Mouse (Mus musculus) spleen, postnatal 36 days (tissue): Measurements from ENCODE around the gene Ccdc116.
"Not testable (repeated sequence)": the region's sequence is repeated elsewhere in the genome, so short reads cannot be mapped to it uniquely, and the experiment has no call there.

ENCODE experiments used
- DNase-seq, 2 experiments: peaks; one replicate each; pipeline ENCODE4 v3.0.0; 2022; ENCODE audit warnings: low spot score in 2 of 2, mixed read lengths in 1 of 2

Ccdc116 gene

DNA sequence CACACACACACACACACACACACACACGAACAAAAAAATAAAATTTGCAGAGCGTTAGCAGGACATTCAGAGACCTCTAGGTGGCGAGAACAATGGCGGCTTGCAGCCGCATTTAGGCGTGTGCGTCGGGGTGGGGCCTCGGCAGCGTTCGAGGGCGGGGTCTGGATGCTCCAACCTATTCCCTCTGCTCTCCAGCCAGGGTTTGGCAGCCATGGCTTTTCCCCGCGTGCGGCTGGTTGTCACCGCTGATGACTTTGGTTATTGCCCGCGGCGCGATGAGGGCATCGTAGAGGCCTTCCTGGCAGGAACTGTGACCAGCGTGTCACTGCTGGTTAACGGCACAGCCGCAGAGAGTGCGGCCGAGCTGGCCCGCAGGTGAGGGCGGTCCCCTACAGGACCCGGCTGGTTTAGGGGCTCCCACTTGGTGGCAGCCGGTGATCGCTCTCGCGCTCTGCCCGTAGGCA is at the start of gene Ccdc116:
Ccdc116 (minus strand) TSS at position 458 of the 464 bp plus-strand sequence.
- DNase-seq = peak; percentile 67 to 74

DNA sequence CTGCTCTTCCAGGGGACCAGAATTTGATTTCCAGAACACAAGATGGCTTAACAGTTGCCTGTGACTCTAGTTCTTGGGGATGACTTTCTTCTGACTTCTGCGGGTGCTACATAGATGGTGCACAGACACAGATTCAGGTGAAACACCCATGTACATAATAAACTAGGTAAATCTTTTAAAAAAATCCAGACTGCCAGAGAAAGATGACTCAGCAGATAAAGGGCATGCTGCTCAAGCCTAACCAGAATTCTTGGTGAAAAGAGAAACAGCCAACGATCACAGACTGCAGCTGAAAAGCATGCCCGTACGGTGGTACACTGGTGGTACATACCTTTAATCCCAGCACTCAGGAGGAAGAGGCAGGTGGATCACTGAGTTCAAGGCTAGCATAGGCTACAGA is 46.8 kb upstream of the Ccdc116 start:
- no peak for DNase-seq

GRCm38 (mm10) chr16:17185475-17185874 is 38.4 kb upstream of the Ccdc116 start:
- no peak for DNase-seq

- DNase-seq = no peak
Observed at GRCm38 (mm10) chr16:17183003-17183402, 36.0 kb upstream of the Ccdc116 start.

GRCm38 (mm10) chr16:17182136-17182535 is 35.1 kb upstream of the Ccdc116 start:
- DNase-seq = no peak

DNA sequence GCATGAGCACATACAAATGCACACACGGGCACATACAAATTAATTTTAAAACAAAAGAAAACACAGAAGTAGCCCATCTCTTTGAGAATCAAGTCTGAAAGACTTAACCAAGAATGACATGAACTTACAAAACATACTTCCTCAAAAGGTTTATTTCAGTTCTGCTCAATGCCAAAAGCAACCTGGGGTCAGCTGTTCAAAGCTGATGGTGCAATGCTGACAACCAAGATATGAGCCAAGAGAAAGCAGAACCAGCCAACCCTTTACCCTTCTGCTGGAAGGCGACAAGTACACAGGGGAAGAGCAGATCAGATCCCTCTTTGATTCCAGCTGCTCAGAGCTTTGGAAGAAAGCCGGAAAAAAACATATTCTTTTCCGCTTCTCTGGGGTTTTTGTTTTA is 34.4 kb upstream of the Ccdc116 start:
- DNase-seq = peak; percentile 64 to 70

GRCm38 (mm10) chr16:17179706-17180105 is 32.7 kb upstream of the Ccdc116 start:
- no peak for DNase-seq

DNA sequence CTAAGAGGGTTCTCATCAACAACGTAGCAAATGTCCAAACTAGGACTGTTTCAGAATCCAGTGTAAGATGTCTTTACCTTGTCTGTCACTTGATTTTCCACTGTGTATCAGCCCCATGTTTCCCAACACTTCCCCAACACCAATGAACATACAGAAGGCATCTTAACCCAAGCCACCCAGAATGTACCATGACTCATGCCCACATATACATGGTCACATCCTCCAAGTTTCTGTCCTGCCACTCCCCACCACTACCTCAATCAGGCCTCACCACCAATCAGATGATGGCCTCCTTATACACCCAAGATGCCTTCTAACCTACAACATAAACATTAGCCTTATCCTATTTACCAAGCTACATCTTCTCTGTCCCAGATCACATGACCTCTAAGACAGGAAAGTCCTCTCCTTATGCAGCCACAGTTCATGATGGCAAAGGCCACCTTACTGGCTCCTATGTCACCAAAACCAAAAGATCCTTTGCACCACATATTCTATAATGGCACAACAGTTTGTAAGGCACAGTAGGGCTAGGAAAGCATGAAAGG is 30.7 kb upstream of the Ccdc116 start:
- DNase-seq = no peak

- DNase-seq = no peak
Observed at GRCm38 (mm10) chr16:17175765-17176164, 28.7 kb upstream of the Ccdc116 start.

DNA sequence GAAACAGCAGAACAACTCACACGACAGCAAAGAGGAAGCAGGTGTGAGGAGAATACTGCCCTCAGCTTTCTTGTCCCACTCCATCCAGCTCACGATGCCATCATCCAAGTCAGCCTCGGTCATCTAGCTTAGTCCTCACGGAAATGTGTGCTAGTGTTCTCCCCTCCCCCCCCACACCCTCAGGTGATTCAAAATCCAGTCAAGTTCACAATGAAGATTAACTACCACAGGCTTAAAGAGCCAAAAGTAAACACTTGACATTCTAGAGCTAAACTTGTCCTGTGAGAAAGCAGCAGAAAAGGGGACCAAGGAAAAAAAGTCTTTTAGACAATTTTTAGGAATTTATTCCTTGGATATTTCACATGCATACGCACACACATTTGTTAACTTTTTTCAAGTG is 21.0 kb upstream of the Ccdc116 start:
- DNase-seq = no peak

GRCm38 (mm10) chr16:17167179-17167578 is 20.1 kb upstream of the Ccdc116 start:
- DNase-seq = no peak

GRCm38 (mm10) chr16:17165478-17165877 is 18.4 kb upstream of the Ccdc116 start:
- DNase-seq = not testable (repeated sequence)

DNA sequence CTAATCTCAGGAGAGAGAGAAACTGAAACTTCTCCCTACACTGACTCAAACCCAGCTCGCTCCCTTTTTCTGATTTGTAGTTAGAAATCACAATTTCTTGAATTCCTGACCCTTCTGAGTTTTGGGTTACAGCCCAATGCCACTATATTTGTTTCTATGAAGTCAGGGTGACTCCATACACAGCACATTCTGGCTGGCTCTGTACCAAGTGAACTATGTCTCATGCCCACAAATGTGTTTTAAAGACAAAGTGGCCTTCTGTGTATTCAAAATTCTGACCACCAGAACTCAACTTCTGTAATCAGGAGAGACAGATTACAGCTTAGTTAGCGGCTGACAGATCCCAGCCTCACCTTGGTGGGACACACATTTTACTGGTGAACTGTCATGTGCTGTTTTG is 7.3 kb upstream of the Ccdc116 start:
- DNase-seq = no peak

GRCm38 (mm10) chr16:17151874-17152273 is 4.8 kb upstream of the Ccdc116 start:
- DNase-seq = no peak

DNA sequence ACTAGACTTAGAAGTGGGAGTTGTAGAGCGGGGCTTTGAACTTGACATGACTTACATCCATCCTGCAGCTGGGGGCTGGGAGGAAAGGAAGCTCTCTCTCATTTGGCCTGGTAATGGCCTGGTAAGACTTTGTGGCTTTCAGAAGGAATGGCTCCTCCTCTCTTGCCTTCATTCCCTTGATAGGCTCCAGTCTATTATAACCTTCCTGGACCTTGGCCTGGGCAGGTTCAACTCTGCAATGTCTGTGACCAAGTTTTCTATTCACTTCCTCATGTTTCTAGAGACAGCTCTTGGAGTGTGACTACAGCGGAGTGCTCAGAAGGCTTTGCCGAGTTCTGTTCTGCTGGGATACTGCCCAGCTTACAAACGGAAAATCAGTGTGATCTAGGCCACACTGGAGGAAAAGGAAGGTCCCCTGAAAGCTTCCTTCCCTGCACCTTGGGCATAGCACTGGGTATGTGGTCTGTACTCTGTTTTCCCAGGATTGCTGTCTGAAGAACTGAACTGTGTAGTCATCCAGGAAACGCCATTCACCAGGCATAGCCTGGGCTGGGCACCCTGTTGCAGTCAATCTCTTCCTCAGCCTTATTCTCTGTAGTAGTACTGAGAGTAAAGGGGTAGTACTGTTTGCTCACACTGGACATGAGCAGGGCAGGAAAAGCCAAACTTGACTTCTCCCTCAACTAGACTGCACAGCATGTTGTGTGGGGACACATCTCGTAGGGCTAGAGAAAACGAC is 3.7 kb upstream of the Ccdc116 start:
- no peak for DNase-seq

DNA sequence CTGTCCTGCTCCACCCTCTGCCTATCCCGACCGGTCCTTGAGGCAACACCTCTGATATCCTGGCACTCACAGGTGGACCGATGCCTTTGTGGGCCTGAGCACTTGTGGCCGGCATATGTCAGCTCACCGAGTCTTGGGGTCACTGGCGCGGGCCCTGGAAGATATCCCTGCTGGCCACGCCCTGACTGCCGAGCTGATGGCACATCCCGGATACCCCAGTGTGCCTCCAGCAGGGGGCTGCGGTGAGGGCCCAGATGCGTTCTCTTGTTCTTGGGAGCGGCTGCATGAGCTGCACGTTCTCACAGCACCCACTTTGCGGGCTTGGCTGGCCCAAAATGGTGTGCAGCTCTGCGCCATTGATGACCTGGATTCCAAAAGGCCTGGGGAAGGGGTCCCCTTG is 1.1 kb upstream of the Ccdc116 start:
- DNase-seq = peak in 1 of 2 experiments; percentile 27

DNA sequence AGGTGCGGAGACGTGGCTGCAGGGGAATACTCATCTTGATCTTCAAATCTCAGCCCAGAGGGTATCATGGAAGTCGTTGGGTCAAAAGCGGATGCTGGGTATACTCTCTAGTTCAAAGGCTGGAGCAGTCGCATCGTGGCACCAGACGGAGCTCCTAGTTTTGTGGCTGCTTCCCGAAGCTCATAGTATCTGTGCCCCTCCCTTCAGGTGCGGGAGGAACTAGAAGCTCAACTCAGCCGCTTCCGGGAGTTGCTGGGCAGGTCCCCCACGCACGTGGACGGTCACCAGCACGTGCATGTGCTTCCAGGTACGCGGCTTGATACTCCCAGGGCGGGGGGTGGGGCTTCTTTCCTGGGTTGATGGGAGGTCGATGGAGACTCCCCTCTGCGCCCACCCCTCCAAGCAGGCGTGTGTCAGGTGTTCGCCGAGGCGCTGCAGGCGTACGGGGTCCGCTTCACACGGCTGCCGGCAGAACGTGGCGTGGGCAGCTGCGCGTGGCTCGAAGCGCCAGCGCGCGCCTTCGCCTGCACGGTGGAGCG is 431 bp upstream of the Ccdc116 start:
- peak; percentile 24 to 27 for DNase-seq

DNA sequence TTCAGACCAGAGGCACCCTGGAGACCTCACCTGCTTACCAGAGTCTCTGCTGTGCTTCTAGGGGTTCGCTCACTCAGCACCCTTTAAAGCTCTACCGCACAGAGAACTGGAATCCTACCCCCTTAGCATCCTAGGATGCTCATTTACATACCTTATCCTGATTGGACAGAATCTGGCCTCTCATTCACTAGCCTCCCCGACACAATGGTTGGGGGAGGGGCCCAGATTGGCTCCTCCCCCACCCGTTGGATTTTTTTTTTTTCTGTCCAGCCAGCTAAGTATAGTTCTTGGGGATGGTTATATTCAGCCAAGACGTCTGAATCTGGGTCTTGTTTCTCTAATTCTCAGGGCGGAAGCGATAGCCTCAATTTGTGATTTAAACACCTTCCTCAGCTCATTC is 2.7 kb downstream of the Ccdc116 start, which contains the start of gene Ydjc:
Ydjc (plus strand) TSS at position 283 of the 400 bp plus-strand sequence.
- no peak for DNase-seq

DNA sequence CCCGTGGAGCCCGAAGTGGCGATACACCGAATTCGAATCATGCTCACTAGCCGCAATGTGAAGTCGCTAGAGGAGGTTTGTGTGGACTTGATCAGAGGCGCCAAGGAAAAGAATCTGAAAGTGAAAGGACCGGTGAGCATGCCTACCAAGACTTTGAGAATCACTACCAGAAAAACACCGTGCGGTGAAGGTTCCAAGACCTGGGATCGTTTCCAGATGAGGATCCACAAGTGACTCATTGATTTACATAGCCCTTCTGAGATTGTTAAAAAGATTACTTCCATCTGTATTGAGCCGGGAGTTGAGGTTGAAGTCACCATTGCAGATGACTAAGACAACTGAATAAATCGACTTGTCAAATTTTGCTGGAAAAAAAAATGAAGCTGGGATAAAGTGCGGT is 9.7 kb downstream of the Ccdc116 start:
- no peak for DNase-seq

GRCm38 (mm10) chr16:17132906-17133200 is 14.2 kb downstream of the Ccdc116 start:
- no peak for DNase-seq

GRCm38 (mm10) chr16:17132089-17132905 is 14.7 kb downstream of the Ccdc116 start, which contains the start of gene Sdf2l1:
Gene Sdf2l1, minus strand, starts transcription at chr16:17132383.
- DNase-seq = peak; percentile 92 to 93
